Mouse (Mus musculus) ES-E14 (cell line): Measurements from ENCODE around the gene Sema3f.

Experiments used
- CHD2 ChIP-seq: IDR thresholded peaks from 2 replicates; pipeline ENCODE4 v1.6.1; 2014; ENCODE audit warnings: mild to moderate bottlenecking, low read depth, low read length, inconsistent platforms
- HCFC1 ChIP-seq: IDR thresholded peaks from 2 replicates; pipeline ENCODE4 v1.6.1; 2012; ENCODE audit warnings: low read length, inconsistent platforms, borderline replicate concordance; ENCODE audit not compliant: insufficient read depth
- MAFK ChIP-seq: IDR thresholded peaks from 2 replicates; pipeline ENCODE4 v1.6.1; 2014; ENCODE audit warnings: mild to moderate bottlenecking, low read depth, low read length, inconsistent platforms; ENCODE audit not compliant: insufficient read depth
- ZNF384 ChIP-seq: IDR thresholded peaks from 2 replicates; pipeline ENCODE4 v1.6.1; 2012; ENCODE audit warnings: low read depth, low read length, inconsistent platforms

- TF ChIP-seq ZNF384, result no peak
- TF ChIP-seq MAFK, result no peak
- no peak for TF ChIP-seq CHD2
- TF ChIP-seq HCFC1, result no peak
Measured at GRCm38 (mm10) chr9:107723794-107724531, 13.7 kb upstream of the Sema3f start.
